Mouse (Mus musculus): ENCODE measurements at regions not wholly inside any gene's neighbourhood (a gene's known extent, or its start where the extent isn't known, plus 50 kb on each side); places are given as distances from the start of the nearest gene placed in this dataset.

DNA sequence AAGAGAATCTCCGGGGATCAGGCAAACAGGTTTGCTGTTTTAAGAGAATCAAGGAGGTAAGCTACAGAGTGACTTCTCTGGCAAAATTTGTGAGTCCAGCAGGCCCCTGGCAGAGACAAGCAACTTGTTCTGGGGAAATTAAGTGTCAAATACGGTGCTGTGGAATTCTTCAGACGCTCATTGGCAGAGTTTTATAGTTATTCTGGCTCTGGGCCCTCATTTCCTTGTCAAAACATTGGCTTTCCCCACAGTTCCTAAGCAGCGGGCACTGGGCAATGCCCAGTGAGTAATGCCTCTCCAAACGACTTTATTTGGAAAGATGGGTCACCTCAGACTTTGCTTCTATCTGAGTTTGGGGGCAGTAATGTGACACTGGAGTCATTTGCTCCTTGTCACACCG, 180.1 kb upstream of the Vstm2b start:
- in situ Hi-C loops (cut with MboI; ENCODE audit: unreplicated experiment in 2 of 2), result no loop called here

DNA sequence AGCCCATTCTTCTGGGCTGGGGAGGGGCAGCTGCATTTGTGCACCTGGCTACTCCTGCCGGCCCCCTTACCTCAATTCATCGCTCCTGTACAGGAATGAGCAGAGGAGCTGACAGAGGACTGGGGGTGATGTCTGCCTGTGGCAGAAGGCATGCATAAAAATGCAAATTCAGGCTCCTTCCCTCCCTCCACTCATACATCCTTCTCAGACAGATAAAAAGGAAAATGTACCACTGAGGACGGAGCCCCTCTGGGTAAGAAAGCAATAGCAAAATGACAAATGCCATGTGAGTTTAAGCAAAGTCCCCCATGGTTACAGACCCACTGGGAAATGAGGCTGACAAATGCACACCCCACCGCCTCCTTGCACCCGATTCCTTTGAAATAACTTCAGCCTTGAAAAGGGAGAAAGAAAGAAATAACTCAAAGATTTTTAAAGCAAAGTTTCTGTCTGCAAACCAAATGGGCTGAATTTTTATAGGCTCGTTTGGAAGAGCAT, 161.1 kb upstream of the Vstm2b start:
- in situ Hi-C loops (cut with MboI; ENCODE audit: unreplicated experiment in 2 of 2), result no loop called here

DNA sequence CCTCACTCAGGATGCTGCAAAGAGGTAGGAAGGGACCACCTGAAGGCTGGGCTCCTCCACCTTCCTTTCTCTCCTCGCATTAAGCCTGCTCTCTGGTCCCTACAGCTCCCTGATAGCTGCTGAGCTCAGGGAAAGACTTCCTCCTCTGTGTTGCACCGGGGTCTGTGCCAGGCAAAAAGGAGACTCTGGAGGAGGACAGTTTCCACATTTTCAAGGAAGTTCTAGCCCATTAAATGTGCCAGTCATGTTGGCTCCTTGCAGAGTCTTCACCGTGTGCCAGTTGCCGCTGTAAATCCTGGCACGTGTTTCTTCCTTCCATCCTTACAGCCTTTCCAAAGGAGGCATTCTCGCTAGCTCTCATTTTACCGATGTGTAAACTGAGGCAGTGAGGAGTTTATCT, 160.6 kb upstream of the Vstm2b start:
- in situ Hi-C loops (cut with MboI; ENCODE audit: unreplicated experiment in 2 of 2), result no loop called here

DNA sequence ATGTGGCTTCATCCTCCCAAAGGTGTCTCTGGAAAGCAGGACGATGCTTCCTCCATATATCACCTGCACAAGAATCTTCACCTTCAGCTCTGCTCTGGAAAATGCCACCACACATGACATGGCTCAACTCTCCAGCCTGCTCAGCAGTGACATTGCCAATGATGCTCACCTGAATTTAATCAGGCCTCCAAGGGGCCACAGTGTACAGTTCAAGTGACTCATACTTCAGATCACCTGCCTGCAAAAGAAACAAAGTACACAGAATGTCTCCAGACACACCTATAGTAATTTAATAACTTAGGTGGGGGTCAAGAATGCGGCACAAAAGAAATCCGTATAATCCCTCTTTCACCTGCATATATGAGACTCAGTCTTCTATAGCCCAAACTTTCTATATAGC, 160.0 kb upstream of the Vstm2b start:
- in situ Hi-C loops (cut with MboI; ENCODE audit: unreplicated experiment in 2 of 2), result no loop called here

DNA sequence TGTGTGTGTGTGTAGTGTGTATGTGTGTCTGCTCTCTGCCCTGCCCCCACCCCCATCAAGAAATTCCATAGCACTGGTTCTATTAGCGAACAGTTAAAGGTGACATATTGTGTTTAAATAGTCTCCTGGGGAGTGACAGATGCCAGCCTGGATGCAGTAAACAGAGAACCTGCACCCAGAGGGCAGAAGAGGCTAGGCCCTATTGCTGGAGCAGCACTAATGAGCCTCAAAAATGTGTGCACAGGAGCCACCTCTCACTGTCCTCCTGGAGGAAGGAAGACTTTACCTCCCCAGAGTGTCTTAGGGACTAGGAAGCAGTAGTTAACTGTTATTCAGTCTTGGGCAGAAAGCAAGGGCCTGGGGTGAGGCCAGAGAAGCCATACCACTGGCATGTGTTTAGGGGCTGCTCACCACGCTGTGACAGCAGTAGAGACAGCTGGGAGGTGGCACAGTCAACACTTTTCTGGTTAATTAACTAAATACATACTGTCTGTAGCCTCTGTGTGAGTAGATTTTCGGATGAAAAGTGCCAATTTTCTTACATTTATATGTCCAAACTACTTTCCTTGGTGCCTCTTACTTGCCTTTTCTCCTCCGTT, 155.5 kb upstream of the Vstm2b start:
- in situ Hi-C loops (cut with MboI; ENCODE audit: unreplicated experiment in 2 of 2), result no loop called here

DNA sequence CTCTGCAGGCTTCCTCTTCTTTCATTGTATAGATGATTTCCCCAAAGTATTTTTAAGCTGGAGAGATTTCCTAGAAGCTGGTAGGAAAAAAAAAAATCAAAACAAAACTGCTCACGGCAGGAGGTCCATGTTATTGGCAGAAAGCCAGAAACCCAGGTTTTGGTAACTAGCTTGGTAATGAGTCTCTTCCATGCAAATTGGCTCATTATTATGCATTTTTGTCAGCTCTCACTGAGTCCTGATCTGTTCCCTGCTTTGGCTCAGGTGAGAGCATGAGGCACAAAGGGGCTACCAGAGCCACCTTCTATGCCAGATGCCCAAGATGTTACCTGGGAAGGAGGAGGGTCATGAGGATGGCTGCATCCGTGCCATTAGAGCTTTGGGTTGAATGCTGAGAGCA, 146.3 kb upstream of the Vstm2b start:
- in situ Hi-C loops (cut with MboI; ENCODE audit: unreplicated experiment in 2 of 2), result no loop called here

DNA sequence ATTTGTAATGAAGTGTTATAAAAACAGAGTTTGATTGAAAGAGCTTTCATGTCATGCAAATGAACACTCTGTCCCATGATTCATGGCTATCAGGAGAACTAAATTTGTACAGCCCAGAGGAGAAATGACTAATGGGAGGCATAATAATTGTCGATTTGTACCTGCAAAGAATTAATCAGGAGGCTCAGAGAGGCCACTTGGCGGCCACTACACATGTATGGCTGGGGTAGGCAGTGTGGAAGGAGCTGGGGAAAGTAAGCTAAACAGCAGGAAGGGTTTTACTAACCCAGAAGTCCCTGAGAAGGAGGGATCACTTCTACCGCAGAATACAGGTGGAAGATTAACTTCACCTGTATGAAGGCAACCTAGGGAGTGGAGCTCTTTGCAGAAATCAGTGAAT, 145.9 kb upstream of the Vstm2b start:
- in situ Hi-C loops (cut with MboI; ENCODE audit: unreplicated experiment in 2 of 2), result no loop called here

DNA sequence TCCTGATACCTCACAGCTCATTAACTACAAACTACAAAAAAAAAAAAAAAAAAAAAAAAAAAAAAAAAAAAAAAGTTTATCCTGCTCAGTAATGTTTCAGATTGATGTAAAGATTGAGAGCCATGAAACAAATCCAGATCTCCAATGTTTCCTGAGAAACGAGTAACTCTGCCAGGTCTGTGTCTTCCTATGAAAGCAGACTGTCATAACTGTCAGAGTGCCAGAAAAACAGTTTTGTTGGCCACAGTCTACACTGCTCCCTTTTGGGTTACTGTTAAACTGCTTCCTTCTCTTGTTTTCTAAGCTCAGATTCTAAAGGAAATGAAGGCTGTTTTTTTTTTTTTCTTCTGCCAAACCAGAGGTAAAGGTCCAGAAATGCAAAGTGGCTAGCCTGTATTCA, 144.6 kb upstream of the Vstm2b start:
- in situ Hi-C loops (cut with MboI; ENCODE audit: unreplicated experiment in 2 of 2), result no loop called here

DNA sequence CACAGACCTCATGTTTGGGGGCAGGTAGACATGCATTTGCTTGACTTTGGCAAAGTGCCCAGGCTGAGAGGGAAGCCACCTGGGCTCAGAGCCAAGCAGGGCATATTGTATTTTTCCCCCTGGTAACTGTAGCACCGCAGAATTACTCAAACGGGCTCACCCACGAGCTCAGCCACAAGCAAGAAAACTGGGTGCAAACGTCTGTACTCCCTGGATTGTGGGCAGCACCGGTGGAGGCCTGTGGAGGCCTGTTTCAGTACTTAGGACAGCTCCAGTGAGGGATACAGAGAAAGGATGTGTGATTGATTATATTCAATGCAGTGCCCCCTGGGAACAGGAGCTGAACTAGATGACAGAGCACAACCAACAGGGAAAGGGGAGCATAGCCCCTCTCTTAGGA, 135.6 kb upstream of the Vstm2b start:
- in situ Hi-C loops (cut with MboI; ENCODE audit: unreplicated experiment in 2 of 2), result no loop called here

DNA sequence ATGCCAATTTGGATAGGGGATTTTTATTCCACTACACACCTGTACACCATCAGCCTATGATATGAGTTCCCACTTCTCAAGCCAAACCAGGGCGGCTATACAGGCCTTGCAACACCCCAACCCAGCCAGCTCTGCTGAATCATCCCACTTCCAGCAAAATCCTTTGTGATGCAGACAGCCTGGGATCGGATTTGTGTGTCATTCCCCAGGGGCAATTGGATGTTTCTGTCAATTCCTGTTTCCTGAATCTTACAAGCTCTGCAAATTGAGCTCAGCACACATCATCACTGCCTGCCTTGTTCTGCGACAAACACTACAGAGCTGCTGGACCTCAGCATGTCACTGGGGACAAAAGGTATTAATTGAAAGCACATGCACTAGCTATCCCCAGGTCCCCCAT, 132.0 kb upstream of the Vstm2b start:
- in situ Hi-C loops (cut with MboI; ENCODE audit: unreplicated experiment in 2 of 2), result no loop called here

DNA sequence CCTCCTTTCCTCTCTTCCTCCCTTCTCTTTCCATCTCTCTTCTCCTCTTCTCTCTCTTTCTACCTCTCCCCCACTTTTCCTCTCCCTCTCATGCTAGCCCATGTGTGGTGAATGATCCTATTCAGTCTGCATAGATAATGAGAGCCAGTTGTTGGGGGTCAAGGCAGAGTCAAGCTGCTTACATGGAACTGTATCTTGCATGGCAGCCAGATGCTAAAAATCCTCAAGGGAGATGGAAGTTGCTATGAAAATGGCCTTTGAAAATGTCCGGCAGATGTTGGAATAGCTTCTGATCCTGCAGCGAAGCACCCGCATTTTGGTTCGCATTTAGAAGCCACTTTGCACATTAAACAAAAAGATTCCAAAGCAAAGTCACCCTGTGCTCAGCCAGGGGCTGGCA, 121.9 kb upstream of the Vstm2b start:
- in situ Hi-C loops (cut with MboI; ENCODE audit: unreplicated experiment in 2 of 2), result no loop called here

DNA sequence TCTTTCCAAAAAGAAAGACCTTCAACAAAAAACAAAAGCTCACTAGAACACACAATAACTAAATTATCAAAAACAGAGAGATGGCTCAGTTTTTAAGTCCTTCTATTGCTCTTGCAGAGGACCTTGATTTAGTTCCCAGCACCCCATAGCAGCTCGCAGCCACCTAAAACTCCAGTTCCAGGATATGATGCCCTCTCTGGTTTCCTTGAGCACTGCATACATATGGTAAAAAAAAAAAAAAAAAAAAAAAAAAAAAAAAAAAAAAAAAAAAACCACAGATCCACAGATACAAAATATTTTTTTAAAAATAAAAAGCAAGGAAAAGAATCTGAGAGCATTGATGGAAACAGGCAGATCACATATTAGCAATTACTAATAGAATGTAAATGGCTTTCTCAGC, 113.2 kb upstream of the Vstm2b start:
- in situ Hi-C loops (cut with MboI; ENCODE audit: unreplicated experiment in 2 of 2), result no loop called here

DNA sequence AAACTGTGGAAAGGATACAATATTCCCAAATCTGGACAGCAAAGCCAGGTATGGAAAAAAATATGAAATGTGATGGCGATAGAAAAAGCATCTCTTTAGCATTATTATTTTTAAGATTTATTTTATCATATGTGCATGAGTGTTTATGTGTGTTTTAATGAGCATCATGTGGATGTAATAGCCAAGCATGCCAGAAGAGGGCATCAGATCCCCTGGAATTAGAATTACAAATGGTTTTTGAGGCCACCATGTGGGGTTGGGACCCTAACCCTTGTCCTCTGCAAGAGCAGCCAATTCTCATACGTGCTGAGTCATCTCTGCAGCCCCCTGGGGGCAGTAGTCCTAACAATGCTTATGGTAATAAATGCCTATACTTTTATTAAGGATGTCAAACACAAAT, 111.4 kb upstream of the Vstm2b start:
- in situ Hi-C loops (cut with MboI; ENCODE audit: unreplicated experiment in 2 of 2), result no loop called here

DNA sequence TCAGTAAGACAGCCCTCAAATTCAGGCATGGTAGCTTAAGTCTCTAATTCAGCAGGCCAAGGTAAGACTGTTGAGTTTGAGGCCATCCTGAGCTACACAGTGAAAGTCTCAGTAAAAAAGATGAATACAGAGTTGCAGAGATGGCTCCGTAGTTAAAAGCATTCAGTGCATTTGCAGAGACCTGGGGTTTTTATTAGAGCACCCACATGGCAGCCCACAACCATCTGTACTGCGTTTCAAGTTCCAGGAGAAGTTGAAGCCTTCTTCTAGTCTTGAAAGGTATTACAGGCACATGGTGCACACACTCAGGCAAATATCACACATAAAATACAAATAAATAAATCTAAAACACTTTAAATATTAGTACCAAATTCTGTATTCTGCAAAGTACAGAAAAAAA, 109.6 kb upstream of the Vstm2b start:
- in situ Hi-C loops (cut with MboI; ENCODE audit: unreplicated experiment in 2 of 2), result no loop called here

DNA sequence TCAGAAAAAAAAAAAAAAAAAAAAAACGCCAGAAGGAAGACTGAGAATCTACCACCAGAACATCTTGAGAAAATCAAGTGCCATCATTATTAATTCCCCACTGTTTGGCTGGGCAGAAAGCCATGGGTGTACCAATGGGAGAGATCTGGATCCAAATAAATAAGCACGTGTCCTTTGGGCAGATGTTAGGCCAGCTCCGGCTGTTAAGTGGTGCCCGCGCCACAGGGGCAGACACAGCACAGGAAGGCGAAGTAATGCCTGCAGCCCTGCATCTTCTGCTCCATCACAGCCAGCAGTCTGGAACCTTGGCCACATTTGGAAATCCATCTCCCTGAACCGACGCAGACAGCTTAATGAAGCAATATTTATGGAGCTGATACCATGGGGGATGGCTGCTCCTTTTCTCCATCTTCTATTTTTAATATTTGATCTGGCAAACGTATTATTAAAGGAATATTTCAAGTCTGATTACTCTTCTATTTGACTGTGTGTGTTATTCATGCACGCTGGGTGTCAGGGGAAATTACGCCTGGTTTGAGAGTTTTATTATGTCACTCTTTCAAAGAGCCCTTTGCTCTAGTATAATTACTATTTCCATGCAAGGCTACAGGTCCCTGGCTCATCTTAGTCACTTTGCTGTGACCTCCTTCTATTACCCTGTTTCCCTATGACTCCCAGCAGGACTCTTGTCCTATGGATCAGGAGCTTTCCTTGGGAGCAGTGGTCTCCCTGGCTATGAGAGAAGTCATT, 103.5 kb upstream of the Vstm2b start:
- in situ Hi-C loops (cut with MboI; ENCODE audit: unreplicated experiment in 2 of 2), result no loop called here

DNA sequence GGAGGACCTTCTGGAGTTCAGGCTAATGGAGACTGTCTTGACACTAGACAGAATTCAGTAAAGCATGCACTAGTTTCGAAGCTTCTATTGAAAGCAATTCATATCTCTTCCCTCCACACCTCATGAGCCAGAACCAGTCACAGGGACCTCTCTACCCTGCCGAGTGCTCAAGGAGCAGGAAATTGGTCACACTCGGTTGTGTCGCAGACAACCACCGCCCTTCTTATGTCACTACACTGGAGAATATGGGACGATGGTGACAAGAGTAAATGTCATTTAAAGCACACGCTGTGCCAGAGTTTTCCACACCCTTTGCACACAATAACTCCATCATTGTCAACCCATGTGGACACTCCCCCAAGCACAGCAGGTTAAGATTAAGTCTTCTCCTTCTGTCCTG, 98.3 kb upstream of the Vstm2b start:
- in situ Hi-C loops (cut with MboI; ENCODE audit: unreplicated experiment in 2 of 2), result no loop called here

DNA sequence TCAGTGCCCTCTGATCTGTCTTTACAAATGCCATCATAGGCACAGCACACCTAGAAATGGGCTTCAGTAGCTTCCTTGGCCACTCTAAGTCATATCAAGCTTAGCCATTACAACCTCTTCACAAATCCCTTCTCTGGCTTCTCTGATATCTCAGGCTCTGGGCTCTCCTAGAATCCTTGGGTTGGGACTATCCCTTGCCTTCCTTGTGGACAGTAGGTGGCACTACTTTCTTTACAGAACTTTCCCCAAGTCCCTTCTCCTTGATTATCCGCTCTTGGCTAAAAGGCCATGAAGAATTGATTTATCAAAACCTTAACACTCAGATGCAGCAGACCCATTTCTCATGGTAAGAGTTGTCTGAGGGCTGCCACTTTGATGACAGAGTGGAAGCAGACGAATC, 96.8 kb upstream of the Vstm2b start:
- in situ Hi-C loops (cut with MboI; ENCODE audit: unreplicated experiment in 2 of 2), result no loop called here

DNA sequence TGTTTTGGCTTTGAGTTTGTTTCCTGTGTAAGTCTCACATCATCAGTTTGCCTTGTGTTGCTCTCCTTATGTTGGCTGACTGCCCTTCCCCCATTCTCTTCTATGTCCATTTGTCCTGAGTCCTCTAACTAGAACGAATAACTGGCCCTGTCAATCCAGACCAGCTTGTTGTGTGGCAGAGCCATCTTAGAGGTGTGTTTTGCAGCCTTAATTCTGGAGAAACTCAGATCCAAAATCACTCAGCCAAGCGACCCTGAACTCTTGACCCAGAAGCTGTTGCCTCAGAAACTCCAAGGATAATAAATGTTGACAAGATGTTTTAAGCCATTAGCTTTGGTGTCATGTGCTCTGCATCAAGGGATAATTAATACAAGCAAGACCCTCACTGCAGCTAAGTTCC, 92.9 kb upstream of the Vstm2b start:
- in situ Hi-C loops (cut with MboI; ENCODE audit: unreplicated experiment in 2 of 2), result no loop called here

DNA sequence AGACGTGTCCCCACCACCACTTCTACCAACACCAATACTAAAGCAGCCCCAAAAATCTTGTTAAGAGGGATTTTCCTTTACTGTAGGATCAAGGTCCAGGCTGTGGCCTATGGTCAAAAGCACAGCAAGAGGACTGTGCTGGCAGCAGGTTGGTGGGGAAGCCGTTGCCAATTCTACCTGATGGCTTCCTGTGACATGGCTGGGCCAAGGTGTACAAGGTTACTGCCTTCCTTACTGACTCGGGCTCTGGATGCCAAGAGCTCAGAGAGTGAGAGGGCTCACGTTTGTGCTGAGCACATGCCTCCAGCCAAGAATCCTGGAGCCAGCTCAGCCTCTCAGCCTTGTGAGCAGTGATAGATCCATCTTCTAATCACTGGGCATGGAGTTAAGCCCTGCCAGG, 92.3 kb upstream of the Vstm2b start:
- in situ Hi-C loops (cut with MboI; ENCODE audit: unreplicated experiment in 2 of 2), result no loop called here

DNA sequence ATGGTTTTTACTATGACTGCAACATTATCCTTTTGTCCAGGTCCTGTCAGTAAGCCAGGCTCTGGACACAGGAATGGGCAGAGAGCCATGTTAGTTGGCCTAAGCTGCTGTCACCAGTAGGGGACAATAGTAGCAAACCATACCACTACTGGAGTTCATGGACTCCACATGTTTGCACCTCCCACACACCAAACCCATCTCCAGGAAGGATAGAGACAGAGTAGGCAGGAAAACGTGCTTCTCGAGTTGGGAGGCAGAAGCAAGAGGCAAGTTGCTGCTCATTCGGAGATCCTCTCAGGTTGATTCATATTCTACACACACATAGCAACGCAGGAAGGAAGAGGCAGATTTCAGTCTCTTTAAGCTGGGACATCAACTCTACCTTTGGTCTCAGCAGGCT, 85.2 kb upstream of the Vstm2b start:
- in situ Hi-C loops (cut with MboI; ENCODE audit: unreplicated experiment in 2 of 2), result no loop called here

DNA sequence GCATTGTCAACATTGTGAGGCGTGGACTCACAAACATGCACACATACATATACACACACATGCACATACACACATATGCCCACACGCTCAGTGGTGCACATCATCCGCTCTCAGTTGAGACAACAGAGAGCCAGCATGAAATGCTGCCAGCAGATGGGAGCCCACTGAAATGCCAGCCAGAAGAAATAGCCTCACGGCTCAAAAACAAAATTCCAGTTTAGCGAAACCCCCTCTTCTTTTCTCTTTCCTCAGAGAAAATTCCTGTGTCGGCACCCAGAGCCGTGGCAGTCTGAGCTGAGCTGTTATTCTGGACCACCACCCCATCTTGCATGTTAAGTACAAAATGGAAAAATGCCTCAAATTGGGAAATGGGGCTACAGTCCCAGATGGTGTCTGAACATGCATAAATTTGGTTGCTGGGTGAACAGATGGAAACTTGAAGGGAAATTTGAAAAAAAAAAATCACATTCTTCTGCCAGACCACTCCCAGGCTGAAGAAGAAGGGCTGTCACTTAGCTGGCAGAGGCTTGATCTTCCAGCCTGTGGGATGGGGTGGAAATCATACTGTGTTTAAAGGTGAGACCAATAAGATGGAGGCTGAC, 72.9 kb upstream of the Vstm2b start:
- in situ Hi-C loops (cut with MboI; ENCODE audit: unreplicated experiment in 2 of 2), result no loop called here

DNA sequence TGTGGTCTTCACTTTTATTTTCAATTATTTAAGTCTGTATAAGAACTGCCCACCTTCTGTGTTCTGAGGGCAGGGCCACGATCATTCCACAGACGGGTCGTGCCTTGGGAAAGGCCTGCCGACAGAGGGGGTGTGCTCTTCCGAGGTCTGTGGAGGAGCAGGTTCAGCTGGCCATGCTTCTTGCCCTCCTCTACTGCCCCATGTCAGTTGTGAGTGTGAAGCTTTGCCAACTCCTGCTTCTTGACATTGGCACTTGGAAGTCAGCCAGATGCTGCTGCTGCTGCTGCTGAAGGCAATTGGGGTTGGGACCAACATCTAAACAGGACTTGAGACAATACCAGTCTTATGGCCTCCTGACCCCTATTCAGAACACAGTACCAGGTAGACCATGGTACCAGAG, 68.6 kb upstream of the Vstm2b start:
- in situ Hi-C loops (cut with MboI; ENCODE audit: unreplicated experiment in 2 of 2), result no loop called here

Data from v-Abl transformed pro-B cells (cell line).